Mouse (Mus musculus): ENCODE measurements at regions not wholly inside any gene's neighbourhood (a gene's known extent, or its start where the extent isn't known, plus 50 kb on each side); places are given as distances from the start of the nearest gene placed in this dataset.

- no peak for DNase-seq
These were observed 115.0 kb upstream of the Ccdc54 start for GRCm38 (mm10) chr16:50705921-50706320.

DNA sequence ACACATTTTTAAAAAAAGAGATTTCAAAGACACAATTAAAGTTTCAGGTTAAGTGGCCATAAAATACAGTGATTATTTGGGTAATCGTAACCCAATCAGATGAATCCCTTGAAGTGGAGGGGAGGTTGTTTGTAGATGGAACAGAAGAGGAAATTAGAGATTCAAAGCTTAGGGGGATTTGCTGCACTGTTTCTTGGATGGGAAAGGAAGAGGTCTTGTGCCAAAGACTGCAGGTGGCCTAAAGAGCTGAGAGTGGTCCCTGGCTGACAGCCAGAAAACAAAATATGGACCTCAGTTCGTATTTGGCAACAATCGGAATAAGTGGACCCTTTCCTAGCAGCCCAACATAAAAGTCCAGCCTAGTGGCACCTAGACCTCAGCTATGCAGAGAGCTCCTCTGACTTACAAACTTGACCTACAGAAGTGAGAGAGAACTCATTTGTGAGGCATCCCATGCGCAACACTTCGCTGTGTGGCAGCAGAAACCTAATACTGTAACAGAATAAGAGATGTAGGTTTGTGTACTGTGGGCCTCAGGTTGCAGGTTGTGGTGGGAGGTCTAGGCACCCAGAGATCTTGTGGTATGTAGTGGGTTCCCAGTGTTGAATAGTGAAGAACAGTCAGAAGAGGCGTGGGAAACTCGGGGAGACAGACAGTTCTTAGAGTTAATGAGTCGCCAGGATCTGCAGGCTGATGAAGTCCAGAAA lies 110.0 kb upstream of the Ccdc54 start:
- no peak for DNase-seq

- no peak for DNase-seq
These were observed 109.2 kb upstream of the Ccdc54 start for GRCm38 (mm10) chr16:50700123-50700522.

GRCm38 (mm10) chr16:50697722-50698121 lies 106.8 kb upstream of the Ccdc54 start:
- DNase-seq = no peak

DNA sequence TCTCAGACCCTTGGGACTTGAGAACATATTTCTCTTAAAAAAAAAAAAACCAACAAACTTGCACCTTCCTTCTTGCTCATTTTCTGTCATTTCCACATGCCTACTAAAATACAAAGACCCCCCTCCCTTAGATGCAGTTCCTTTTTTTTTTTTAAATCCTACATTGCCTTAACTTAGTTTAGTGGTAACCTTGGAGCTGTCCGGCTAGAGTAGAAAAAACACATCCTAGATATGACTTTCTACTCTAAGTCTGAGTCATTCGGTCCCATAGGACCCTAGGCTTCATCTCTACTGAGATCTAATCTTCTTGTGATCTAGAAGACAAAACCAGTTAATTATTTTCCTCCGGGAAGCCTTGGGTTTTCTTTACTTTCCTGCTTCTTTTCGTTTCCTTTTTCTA lies 105.1 kb upstream of the Ccdc54 start:
- DNase-seq = no peak

GRCm38 (mm10) chr16:50694045-50694444 lies 103.1 kb upstream of the Ccdc54 start:
- no peak for DNase-seq

DNA sequence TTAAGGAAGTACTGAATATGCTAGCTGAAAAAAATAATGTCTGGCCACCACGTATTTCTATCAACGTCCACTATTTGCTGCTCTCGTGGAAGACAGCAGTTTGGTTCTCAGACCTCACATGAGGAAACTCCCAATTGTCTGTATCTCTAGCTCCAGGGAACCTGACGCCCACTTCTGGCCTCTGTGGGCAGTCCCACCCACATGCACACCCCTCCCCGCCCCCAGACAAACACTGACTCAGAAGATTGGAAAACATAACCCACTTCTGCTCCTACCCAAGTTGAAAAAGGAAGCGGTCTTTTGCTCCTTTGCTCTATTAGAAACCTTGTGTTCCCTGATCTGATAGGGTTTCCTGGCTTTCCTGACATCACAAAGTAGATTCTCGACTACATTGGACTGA lies 99.9 kb upstream of the Ccdc54 start:
- no peak for DNase-seq

DNA sequence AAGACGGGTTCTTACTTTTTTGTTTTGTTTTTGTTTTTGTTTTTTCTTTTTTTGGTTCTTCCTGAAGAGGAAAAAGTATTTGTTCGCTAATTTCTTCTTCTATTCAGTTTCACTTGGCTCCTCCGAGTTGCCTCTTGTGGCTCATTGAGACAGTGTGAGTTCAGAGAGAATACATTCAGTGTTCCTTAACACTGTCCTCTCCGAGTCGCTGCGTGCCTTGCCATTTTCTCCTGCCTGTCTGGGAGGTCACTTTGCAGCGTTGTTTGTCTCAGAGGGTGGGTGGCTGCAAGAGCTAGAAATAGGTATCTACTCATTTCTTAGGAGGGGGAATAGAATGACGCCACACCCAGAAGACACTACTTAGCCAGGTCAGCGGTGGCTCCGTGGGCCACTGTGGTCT lies 98.6 kb upstream of the Ccdc54 start:
- DNase-seq = no peak

- DNase-seq = no peak
These were observed 98.0 kb upstream of the Ccdc54 start for GRCm38 (mm10) chr16:50688818-50689506.

- DNase-seq = no peak
These were observed 88.7 kb upstream of the Ccdc54 start for GRCm38 (mm10) chr16:50679698-50680097.

- no peak for DNase-seq
These were observed 82.4 kb upstream of the Ccdc54 start for GRCm38 (mm10) chr16:50673339-50673738.

DNA sequence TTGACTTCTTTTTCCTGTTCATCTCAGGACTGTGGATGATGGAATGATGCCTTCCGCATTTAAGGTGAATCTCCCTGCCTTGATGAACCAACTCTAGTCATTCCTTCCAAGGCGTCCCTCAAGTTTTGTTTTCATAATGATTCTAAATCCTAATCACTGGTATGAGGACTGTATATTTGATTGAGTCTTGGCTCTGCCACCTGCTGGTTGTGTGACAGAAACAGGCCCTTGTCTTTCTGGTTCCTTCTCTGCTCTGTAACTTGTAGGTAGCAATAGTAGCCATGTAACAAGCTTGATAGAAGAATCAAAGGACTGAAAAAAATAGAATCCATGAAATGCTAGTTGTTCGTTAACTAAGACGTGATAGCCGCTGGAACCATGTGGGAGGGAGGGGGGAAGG lies 81.8 kb upstream of the Ccdc54 start:
- no peak for DNase-seq

DNA sequence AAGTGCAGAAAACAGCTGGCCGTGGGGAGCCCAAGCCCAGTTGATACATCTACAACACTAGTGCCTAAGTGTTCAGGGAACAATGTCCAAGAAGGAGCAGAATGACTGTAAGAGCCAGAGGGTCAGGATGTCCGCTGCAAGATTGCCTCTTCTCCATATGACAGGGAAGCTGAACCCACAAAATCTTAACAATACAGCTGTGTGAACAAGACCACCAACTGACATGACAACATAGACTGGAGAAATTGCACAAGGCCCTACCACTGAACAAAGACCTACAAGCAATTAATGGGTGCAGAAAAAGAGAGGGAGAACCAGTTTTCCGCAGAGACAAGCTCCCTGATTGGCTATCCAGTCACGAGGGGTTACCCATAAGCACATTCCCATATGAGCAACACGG lies 80.2 kb upstream of the Ccdc54 start:
- DNase-seq = no peak

- no peak for DNase-seq
These were observed 73.3 kb upstream of the Ccdc54 start for GRCm38 (mm10) chr16:50664240-50664639.

Small RNA genes lying in the stretch of these regions (microRNA-seq; reads per million reads assigned to microRNA genes)
- gene Mir6363 = 0 reads per million in 2 experiments

Data from adrenal gland, postnatal 14 days (tissue).